Mouse (Mus musculus): ENCODE data around the gene Tapbp.

GRCm38 (mm10) chr17:33913905-33914304 is 1.8 kb upstream of the Tapbp start:
- no peak for TF ChIP-seq HCFC1 (IDR thresholded peaks at IDR 0.05; ENCODE audit: low read depth, low read length)
- no peak for TF ChIP-seq CTCF (conservative IDR thresholded peaks at IDR 0.05 in 1 of 2, IDR thresholded peaks at IDR 0.05 in 1 of 2; ENCODE audit: low read depth in 2 of 2, low read length in 2 of 2)
- no peak for TF ChIP-seq MYC (IDR thresholded peaks at IDR 0.05; ENCODE audit: low read depth, low read length)
- TF ChIP-seq ELF1 (IDR thresholded peaks at IDR 0.05; ENCODE audit: low read depth, low read length) = no peak
